Mouse (Mus musculus): Measurements from ENCODE around the gene Hoxa10.

The Hoxa10 gene

DNA sequence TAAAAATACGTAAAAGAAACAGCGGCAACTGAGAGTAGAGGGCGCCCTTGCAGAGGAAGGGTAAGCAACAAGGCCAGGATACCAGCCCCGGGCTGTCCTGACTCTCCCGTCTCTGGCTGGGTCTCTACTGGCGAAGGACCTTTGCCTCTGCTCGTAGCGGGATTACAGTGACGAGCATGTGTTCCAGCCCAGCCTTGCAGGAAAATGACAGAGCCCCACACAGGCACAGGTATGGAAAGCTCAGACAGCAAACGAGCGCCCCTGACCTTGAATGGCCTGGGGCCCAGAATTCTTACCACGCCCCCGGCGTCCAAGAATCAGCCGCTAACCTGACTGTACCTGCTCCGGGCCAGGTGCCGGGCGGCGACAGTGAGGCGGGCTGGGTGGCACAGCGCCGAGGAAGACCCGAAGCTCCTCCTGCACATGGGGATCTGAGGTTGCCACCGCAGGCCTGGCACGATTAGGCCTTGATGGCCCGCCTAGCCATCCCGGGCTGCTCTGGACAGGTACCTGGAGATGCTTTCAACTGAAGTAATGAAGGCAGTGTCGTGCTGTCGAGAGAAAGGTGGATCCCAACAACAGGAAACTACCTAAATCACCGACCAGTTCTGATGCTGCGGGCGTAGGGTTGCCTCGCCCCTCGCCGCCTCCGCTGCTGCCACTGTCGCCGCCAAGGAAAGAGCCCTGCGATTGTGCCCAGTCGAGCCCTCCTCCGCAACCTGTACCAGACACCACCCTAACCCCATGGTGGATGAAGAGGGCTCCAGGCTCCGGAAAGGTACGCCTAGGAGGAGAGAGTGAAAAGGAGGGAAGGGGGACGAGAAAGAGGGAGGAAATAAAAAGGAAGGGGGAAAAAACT lies 10.9 kb downstream of the Hoxa10 start:
- peak; percentile 88 for DNase-seq

DNA sequence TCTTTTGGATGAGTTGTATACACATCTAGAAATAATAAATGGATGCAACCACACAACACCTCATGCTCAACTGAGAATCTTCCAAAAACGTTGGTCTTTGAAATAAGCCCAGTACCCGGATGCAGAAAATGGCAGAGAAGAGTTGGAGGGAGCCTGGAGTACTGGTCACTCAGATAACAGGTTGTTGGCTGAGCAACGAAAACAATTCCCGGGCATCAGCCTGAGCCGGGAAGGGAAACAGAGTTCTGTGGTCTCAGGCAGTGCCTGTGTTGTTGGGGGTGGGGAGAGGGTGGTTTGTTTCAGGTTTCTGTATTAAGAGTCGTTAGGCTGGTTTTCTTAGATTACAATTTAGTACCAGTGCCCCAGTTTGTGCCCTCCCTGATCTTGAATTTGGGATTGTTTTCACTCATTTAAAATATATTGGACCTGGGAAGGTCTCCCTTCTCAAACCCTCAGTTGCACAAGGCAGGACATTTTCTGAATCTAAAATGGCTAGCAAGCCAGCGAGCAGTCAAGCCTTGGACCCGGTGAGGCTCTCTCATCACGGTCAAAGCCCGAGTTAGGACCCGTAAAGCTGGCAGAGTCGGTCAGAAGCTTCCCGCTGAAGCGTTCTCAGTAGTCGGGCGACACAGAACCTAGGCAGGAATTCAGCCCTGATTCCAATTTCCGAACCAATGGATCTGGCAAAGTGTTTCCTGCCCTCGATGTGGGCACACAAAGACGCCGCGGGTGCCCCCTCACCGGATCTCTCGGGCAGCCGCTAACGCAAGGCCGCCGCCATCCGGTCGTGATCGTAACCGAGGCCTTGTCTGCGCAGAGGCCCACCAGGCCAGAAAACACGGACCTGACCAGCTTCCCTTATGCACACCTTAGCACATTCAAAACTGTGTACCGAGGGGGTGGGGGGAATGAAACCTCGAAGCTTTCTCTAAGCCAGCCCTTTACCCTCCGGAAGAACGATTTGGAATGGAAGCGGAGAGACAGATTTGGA lies 11.9 kb downstream of the Hoxa10 start:
- peak; percentile 82 for DNase-seq

DNA sequence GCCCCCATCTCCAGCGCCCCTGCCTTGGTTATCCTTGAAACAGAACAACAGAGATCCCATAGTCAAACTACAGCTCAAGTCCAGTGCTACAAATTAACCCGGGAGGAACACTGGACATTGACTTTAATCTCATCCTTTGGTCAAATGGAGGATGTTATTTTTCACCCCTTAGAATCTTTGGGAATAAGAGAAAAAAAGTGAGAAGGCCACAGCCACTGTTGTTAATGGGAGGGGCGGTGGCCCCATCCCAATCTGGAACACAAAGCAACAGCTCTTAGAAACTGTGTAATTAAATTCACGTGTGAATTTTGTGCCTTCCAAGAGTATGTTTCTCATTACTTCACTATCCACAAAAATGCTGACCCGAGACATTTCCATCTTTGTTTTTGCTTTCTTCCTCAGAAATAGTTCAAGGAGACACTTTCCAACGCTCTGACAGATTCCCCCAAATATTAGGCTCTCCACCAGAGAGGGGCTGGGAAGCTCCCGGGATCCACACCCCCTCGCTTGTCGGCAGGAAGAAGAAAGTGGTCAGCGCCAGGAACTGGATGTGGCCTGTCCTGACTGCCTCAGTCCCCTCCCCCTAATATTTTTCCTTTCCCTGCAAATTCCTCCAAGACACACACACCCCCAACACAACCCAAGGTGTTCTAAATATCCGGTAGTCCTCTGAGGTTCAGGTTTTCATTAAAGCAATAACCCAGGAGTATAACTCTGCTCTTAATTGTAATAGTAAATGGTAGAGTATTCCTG lies 13.0 kb downstream of the Hoxa10 start:
- DNase-seq: peak; percentile 54

DNA sequence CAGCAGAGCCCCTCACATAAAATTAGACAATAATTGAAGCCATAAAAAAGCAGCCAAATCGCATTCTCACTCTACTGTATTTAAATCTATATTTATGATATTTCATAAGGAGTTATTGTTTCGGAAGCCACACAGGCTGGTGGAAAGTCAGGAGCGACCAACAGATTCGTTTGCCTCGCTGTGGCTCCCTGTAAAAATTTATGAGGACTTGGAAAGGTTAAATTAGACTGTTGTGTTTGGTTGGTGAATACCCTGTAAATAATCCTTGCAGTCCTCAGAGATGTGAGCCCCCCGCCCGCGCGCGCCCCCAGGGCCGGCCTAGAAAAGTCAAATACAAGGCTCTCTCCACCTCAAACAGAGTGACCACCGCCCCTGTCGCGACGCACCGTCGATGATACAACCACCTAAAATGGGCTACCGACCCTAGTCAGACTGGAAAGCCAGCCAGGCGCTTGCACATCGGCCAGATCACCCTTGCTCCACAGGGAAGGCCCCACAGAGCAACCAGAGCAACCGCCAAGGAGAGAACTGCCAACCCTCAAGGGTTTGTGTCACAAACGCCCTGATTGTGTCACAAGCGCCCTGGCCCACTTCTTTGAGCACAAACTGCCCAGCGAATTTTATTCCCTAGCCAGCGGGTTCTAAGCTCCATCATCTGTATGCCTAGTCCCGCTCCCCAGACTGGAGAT lies 13.9 kb downstream of the Hoxa10 start:
- DNase-seq: peak; percentile 67

DNA sequence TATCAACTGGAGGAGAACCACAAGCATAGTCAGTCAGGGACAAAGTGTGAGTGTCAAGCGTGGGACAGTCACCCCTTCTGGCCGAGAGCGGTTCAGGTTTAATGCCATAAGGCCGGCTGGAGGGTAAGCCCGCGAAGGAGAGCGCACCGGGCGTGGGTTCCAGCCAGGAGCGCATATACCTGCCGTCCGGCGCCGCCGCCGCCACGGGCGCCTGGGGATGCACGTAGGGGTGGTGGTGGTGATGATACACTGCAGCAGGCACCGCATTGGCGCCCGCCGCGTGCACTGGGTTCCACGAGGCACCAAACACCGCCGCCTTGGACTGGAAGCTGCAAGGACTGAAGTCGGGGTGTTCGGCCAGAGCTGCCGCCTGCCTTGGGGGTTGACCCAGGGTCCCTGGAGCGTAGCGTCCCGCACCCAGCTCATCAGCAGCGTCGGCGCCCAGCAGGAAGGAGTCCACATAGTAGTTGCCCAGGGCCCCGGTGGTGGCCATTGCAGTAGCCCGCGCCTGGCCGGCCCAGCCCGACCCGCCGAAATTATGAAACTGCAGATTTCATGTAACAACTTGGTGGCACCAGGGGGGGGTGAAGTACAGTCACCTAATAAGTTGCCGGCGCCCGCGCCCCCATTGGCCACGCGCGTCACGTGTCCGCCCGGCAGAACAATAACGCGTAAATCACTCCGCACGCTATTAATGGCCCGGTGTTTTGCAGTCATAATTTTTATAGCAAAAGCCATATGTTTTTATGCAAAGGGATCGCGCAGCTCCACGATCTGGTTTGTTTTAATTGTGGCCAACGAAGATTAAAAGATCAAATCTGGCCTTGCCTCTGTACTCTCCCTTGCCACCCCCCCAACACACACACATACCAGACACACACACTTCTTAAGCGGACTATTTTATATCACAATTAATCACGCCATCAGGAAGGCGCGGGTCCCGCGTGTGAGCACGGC lies 14.8 kb downstream of the Hoxa10 start:
- DNase-seq: peak; percentile 91

DNA sequence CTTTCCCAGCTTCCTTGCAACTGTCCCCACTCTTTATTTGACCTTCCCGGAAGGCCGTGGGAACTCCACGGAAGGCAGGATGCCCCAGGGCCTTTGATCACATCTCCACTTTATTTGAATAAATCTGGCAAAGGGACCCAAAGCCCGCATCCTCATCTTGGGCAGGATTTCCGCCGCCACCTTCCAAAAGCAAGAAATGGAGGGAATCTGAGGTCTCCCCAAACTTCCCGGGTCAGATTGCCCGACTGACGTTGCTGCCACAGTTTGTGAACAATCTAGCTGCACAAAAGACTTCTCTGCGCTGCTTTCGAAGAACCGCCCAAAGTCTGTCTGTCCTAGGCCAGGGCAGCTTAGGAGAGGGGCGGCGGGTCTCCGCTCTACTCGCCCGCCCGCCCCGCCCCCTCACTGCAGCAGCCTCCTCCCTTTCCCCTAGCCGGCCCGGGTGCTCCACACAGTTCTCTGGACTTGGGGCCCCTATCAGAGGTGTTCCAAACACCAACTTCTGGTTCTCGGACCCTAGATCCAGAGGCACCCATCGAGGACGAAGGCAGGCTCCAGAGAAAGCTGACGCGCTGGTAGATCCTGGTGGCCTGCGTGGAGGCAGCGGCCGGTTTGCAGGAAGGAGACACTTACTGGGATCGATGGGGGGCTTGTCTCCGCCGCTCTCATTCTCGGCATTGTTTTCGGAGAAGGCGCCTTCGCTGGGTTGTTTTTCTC lies 15.6 kb downstream of the Hoxa10 start:
- DNase-seq: peak; percentile 64

DNA sequence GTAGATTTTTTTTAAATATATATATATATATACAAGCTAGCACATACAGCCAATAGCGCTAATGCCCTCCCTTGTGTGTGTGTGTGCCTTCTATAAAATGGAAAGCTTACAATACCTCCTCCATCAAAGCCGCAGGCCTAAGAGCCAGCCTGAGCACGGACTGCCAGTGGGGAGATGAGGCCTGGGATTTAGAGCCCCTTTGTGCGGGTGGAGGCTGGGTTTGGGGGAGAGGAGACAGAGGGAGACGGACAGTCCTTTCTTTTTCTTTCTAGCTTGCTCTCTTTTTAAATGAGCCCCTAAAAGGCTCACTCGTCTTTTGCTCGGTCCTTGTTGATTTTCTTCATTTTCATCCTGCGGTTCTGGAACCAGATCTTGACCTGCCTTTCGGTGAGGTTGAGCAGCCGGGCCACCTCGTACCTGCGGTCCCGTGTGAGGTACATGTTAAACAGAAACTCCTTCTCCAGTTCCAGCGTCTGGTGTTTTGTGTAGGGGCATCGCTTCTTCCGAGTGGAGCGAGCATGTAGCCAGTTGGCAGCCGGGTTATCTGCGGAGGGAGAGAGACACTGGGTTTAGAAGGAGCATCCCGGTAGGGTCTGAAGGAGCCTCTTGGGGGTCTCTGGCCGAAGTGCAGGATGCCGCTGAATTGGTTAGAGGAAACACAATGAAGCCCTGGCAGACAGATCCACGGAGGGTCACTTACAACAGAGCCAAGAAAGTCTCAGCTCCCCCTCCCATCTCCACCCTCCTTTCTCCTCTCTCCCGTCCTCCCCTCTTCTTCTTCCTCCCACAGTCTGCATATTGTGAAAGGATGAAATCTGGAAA lies 16.5 kb downstream of the Hoxa10 start:
- peak; percentile 67 for DNase-seq

DNA sequence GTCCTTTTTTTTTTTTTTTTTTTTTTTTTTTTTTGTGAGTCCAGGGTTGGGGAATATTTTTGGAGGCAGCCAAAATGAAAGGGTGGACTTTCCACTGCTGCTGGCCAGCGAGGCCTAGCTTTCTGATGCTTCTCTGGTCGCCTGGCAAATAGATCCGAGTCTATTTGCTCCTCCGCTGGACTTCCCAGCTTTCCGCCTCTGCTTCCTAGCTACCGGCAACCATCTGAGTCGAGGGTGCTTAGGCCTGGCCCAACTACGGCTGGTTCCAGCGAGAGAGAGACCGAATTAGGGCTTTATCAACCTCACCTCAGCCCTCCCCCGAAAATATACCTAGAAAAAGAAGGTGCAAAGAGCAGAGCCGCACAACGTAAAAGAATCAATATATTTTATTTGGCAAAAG lies 17.9 kb downstream of the Hoxa10 start:
- no peak for DNase-seq

DNA sequence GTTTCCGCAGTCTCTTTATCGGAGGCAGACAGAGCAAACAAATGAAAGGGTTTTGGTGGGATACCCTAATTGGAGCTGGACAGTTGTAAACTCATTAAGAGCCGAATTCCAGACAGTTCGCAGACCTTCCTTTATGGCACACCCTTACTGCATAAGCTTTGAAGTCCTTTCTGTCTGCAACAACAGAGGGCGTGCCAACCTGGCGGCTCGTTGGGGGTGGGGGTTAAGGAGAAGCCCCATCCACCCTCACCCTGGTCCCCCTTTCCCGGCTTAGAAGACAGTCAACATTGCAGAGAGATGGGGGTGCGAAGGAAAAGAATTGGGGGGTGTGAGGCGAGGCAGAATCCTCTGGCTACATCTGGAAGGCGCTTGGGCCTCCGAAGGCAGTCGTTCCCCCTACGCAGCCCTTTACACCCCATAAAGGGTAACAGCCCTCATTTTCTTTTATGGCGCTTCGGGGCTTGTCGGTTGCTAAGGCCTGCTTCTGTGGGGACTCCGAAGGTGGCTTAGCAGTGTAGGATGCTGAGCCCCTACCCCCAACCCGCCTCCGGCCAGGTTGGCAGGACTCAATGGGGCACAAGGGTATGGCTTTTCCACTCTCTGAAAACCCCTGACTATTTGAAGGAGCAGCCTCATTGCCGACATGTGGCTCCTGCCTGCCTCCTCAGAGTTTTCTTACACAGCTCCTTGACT lies 18.5 kb downstream of the Hoxa10 start:
- no peak for DNase-seq

DNA sequence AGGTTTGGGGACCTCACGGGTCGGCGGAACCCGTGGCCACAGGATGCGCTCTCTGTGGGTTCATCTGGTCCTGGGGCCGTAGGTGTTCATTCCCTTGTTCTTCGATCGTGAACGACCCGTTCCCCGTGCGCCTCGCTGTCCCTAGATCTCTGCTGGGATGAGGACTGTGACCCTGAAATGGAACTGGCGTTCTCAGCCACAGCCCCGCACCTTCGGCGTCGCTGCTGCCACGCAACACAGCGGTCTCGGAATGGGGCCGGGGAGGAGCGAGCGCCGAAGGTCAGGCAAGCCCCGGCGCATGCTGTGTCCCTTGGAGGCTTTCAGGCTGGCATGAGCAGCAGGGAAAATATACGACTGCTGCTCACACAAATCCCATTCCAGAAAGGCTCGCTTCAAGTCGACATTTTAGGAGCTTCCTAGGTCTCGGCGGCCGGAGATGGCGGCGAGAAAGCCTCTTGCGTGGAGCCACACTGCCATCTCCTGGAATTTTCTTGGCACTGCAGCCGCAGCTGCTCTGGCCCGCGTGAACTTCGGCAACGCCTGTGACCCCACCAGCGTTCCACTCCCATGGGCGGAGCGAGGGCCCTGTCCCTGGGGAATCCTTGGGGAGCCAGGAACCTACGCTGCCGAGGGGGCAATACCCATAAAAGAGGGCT lies 19.2 kb downstream of the Hoxa10 start, which contains the start of gene Hoxa7:
TSS of gene Hoxa7 (minus strand) at position 518 of the 656 bp plus-strand sequence.
- DNase-seq: peak; percentile 98

DNA sequence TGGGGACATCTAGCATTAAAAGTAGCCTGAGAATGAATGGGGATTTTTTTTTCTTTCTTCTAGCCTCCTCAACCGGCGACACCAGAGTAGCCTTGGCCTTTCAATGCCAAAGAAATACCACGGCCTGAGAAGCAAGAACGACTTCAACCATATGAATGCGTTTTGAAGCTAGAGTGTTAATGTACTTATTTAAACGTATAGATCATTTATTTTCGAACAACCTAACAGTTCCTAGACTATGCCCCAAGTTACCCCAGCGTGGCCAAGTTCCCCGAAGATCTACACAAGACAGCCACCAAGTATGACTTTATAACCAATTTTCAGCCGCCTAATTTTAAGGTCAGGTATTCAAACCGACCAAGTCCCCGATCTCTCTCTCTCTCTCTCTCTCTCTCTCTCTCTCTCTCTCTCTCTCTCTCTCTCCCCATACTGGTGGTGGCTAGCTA lies 19.8 kb downstream of the Hoxa10 start:
- DNase-seq: no peak

DNA sequence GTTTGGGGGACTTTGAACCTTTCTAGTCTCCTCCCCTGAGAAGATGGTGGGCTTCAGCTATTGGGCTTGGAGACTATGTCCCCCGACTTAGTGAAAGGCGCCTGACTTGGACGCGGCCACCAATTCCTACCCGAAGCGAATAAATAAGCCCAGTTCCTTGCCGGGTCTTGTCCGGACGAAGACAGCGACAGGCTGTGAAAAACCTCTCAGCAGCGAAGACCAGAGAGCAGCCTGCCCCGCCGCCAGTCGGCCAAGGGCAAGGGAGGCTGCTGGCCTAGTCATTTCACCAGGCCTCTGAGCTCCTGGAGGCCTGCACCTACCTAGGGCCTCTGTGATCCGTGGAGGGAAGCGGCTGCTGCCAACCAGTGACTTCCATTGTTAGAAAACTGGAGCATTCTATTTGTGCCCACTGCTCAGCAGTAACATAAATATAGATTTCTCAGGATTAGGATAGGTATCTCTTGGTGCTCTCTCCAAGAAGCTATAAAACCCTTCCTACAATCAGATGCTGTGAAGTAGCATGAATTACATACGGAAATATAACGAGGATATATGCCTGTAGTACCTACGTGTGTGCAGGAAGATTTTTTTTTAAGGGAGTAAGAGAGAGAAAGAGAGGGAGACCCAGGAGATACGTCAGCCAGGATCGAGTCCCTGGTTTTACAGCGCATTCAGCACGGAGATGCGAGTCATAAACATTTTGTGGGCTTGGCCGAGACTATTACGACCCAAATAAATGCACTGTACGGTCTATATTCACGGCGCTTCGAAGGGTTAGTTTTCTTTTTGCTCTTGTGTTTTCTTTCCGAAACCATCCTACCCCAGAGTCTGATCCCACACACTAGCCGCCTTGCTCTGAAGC lies 20.4 kb downstream of the Hoxa10 start:
- DNase-seq: peak; percentile 83

DNA sequence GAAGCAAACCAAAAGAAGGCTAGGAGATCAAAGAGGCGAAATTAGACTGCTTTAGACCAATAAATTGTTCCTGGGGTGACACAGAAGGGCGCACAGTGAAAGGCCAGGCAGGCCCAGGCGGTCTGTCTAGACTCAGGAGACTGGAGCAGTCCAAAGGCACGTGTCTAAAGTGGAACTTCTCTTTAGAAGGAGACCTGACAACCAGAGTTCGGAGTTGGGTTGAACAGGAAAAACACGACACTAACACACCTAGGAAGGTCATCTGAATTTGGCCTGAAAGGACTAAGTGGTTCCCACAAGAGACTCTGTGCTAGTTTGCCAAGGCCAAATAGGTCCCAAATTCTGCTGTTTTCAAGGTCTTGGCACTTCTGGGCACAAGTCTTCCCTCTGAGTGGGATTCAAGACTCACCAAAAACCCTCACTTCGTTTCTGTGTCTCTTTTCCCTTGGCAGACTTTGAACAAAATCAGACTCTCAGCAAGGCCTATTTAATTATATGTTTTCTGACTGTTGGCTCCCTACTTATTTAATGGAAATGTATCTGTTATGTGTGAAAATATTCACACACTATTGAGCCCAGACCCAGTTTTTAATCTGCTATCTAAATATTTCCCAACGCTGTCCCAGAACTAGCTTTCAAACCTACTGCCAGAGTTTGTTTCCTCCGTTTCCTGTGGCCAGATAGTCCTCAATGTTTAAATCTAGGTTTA lies 21.3 kb downstream of the Hoxa10 start:
- peak; percentile 52 for DNase-seq

DNA sequence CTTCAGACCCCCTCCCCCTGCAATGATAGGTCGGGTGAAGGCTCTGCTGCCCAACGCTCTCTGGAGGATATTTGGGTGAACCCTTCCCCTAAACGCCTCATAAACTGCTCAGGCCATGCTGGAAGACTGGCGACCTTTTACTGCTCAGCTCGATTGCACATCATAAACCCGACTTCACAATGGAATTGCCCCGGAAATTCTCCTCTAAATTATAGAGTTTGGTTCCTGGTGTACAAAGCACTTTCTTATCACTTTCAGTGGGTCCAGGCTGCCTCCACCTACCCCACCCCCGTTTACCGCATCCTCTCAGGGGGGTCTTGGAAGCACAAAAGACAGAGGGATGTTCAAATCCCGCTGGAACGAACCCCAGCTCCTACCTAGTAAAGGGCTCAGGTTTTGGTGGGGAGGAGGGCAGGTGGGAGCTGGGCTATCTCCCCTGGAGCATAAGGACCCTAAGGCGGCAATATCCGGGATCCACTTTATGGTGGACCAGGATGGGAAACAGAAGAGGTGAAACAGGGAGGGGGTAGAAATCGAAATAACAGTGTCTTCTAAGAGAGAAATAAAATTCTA lies 21.9 kb downstream of the Hoxa10 start:
- DNase-seq: peak; percentile 66

DNA sequence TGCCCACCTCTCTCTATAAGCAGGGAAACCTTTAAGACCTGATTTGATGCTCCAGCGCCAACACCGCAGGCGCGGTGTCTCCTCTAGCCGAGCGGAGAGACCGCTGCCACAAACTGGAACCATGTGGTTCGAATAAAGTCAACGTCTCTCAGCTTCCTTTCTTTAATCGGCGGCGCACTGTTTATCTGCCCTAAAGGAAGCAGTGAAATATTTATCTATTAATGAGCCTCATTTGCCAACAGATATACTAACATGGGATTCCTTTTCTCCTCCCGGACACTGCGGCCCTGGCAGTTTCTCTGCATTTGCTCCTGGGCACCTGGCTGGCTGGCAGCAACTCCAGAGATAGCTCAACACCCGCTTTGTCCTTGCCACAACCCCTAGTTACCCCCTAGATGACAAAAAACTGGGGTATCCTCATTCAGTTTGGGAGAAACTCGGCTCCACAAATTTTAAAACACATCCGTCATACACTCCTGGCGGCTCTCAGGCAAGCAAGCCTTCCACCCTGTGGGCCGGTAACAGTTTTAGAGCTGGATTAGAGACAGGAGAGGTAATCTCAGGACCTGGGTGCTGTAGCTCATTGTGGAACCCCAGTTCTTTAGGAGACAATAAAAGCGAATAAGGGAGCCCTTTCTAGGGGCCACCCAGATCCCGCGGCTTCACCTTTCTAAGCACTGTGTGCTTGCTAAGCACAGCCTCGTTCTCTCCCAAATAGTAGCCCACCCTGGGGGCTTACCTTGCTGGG lies 22.6 kb downstream of the Hoxa10 start:
- peak; percentile 66 for DNase-seq

Data from kidney, adult 18-20 months (tissue).